Mouse (Mus musculus) heart, embryonic 11.5 days (tissue): ENCODE results near the gene Gm20481. TPM values are rescaled to one million over a fixed set of nuclear protein-coding genes. Genes with fewer than 3 reads are reported as not detected.
A peak's percentile ranks its signal among the peaks of the same experiment; 100 is the strongest.
"Not testable (repeated sequence)": the region's sequence is repeated elsewhere in the genome, so short reads cannot be mapped to it uniquely, and the experiment has no call there.

Source experiments
- ATAC-seq: fragments of 200-750 bp; cut with Nextera tagmentation; replicated peaks from 2 replicates; pipeline ENCODE4 v1.8.0; 2017; ENCODE audit warnings: moderate library complexity; ENCODE audit not compliant: insufficient number of reproducible peaks, low FRiP score, low TSS enrichment
- H3K27ac ChIP-seq: fragments of 300-500 bp; sonication (generic); 2 replicates; pipeline ENCODE4 v1.5.1; 2014; ENCODE audit warnings: mild to moderate bottlenecking, low read depth, low read length
- H3K27me3 ChIP-seq: fragments of 300-500 bp; sonication (generic); 2 replicates; pipeline ENCODE4 v1.6.1; 2014; ENCODE audit warnings: mild to moderate bottlenecking, low read length, mixed read lengths; ENCODE audit not compliant: control insufficient read depth, insufficient read depth
- H3K36me3 ChIP-seq: fragments of 300-500 bp; sonication (generic); 2 replicates; pipeline ENCODE4 v1.6.1; 2014; ENCODE audit warnings: mild to moderate bottlenecking, low read length, moderate library complexity, mixed read lengths; ENCODE audit not compliant: control insufficient read depth, insufficient read depth
- H3K4me1 ChIP-seq: fragments of 300-500 bp; sonication (generic); 2 replicates; pipeline ENCODE4 v1.6.1; 2014; ENCODE audit warnings: low read length; ENCODE audit not compliant: control insufficient read depth, insufficient read depth
- H3K4me2 ChIP-seq: fragments of 300-500 bp; sonication (generic); 2 replicates; pipeline ENCODE4 v1.6.1; 2014; ENCODE audit warnings: mild to moderate bottlenecking, moderate library complexity
- H3K4me3 ChIP-seq: fragments of 300-500 bp; sonication (generic); 2 replicates; pipeline ENCODE4 v1.5.1; 2014; ENCODE audit warnings: low read depth, low read length
- H3K9ac ChIP-seq: fragments of 300-500 bp; sonication (generic); 2 replicates; pipeline ENCODE4 v1.6.1; 2014; ENCODE audit warnings: mild to moderate bottlenecking, low read depth, low read length, moderate library complexity
- H3K9me3 ChIP-seq: fragments of 300-500 bp; sonication (generic); replicated peaks from 2 replicates; pipeline ENCODE4 v1.6.1; 2016; ENCODE audit warnings: low read length; ENCODE audit not compliant: control insufficient read depth
- WGBS: fragments of 180-500 bp; shearing (Covaris S2); extraction: QIAGEN DNeasy Blood & Tissue Kit; methylation state at CpG from one replicate; pipeline ENCODE4 v1.1.7; 2014; ENCODE audit not compliant: insufficient replicate concordance; 5-methylcytosine and 5-hydroxymethylcytosine counted together
- polyA plus RNA-seq: library from polyadenylated mRNA; unstranded; fragments of >200 nt; fragmentation: Nextera tagmentation; extraction: Ambion mirVana; gene quantifications from 2 replicates; pipeline ENCODE4 v1.2.1, GENCODE M21; 2014

The Gm20481 gene
- polyA plus RNA-seq, 1 experiment from 2014 or later, result not detected

GRCm38 (mm10) chr17:34954831-34955230, 14.9 kb upstream of the Gm20481 start:
- ATAC-seq, result no peak
- Histone ChIP-seq H3K27ac (no peak overlapping the region), H3K4me3 (no peak overlapping the region), H3K9me3 (no peaks in the 10 kb centered on the region), H3K4me1 (peaks cover 12% of the 10 kb centered on the region), H3K4me2 (no peak overlapping the region), H3K9ac (no peak overlapping the region), H3K27me3 (peaks cover 7% of the 10 kb centered on the region; the same call in 1 of the 2 replicates), H3K36me3 (peaks cover 15% of the 10 kb centered on the region)
- WGBS, result 78% methylated on average over 4 of the region's 4 CpGs

GRCm38 (mm10) chr17:34955884-34956283, 13.8 kb upstream of the Gm20481 start:
- H3K9ac ChIP-seq, result no peak overlapping the region
- H3K4me2 ChIP-seq, result no peak overlapping the region
- no peak overlapping the region for H3K27ac ChIP-seq
- H3K27me3 ChIP-seq, result peaks cover 7% of the 10 kb centered on the region; the same call in 1 of the 2 replicates
- H3K9me3 ChIP-seq, result no peaks in the 10 kb centered on the region
- H3K36me3 ChIP-seq, result peaks cover 5% of the 10 kb centered on the region
- WGBS, result 75% methylated on average over 3 of the region's 3 CpGs
- peaks cover 11% of the 10 kb centered on the region for H3K4me1 ChIP-seq
- no peak overlapping the region for H3K4me3 ChIP-seq
- no peak for ATAC-seq

- no peaks in the 10 kb centered on the region for H3K9me3 ChIP-seq
- no peak for ATAC-seq
- 0 out of 2 replicates have a peak, but pooled peaks cover under 1% of the 10 kb centered on the region for H3K36me3 ChIP-seq
- no peak overlapping the region for H3K9ac ChIP-seq
- H3K4me2 ChIP-seq, result no peak overlapping the region
- H3K4me3 ChIP-seq, result no peak overlapping the region
- H3K27me3 ChIP-seq, result peaks cover 7% of the 10 kb centered on the region; the same call in 1 of the 2 replicates
- H3K27ac ChIP-seq, result no peak overlapping the region
- H3K4me1 ChIP-seq, result peaks cover 7% of the 10 kb centered on the region
- WGBS, result 33% methylated on average over 1 of the region's 1 CpGs
Measured at GRCm38 (mm10) chr17:34956340-34956739, 13.4 kb upstream of the Gm20481 start.

GRCm38 (mm10) chr17:34957291-34957690, 12.4 kb upstream of the Gm20481 start:
- WGBS, result 16% methylated on average over 28 of the region's 40 CpGs
- ATAC-seq, H3K4me1 ChIP-seq, H3K4me3 ChIP-seq, H3K27ac ChIP-seq, H3K9ac ChIP-seq, H3K27me3 ChIP-seq, H3K36me3 ChIP-seq, H3K4me2 ChIP-seq, H3K9me3 ChIP-seq: not testable (repeated sequence)

- H3K4me2 ChIP-seq, H3K27ac ChIP-seq, H3K27me3 ChIP-seq, ATAC-seq, H3K9me3 ChIP-seq, H3K36me3 ChIP-seq, H3K4me1 ChIP-seq, H3K4me3 ChIP-seq, H3K9ac ChIP-seq: not testable (repeated sequence)
- 22% methylated on average over 23 of the region's 40 CpGs for WGBS
Measured at GRCm38 (mm10) chr17:34957966-34958365, 11.7 kb upstream of the Gm20481 start.

GRCm38 (mm10) chr17:34958734-34959129, 11.0 kb upstream of the Gm20481 start:
- H3K4me2 ChIP-seq, result peak overlapping the region; percentile 84
- not testable (repeated sequence) for H3K27me3 ChIP-seq, H3K27ac ChIP-seq, H3K9ac ChIP-seq, H3K4me1 ChIP-seq, H3K36me3 ChIP-seq, H3K9me3 ChIP-seq
- WGBS, result 4% methylated on average over 28 of the region's 47 CpGs
- H3K4me3 ChIP-seq, result peak overlapping the region; percentile 58
- ATAC-seq, result 0 out of 2 replicates have a peak, but pooled peaks have one; percentile 3

- peak within 1 kb of the TSS; percentile 80 for H3K9ac ChIP-seq
- peak within 1 kb of the TSS; percentile 58 for H3K4me3 ChIP-seq
- not testable (repeated sequence) for H3K27me3 ChIP-seq, H3K36me3 ChIP-seq, H3K4me1 ChIP-seq, H3K9me3 ChIP-seq
- ATAC-seq, result peak; percentile 91
- WGBS, result under 1% methylated on average over 26 of the region's 32 CpGs
- H3K4me2 ChIP-seq, result peak within 1 kb of the TSS; percentile 84
- peak within 1 kb of the TSS; percentile 94 for H3K27ac ChIP-seq
Measured at GRCm38 (mm10) chr17:34959130-34959778, 10.5 kb upstream of the Gm20481 start, which contains the start of gene Hspa1b. Hspa1b (minus strand) TSS chr17:34959238.

- peak overlapping the region; percentile 58 for H3K4me3 ChIP-seq
- peak overlapping the region; percentile 80 for H3K9ac ChIP-seq
- ATAC-seq, result 0 out of 2 replicates have a peak, but pooled peaks have one; percentile 29
- H3K36me3 ChIP-seq, result no peaks in the 10 kb centered on the region
- peaks cover 7% of the 10 kb centered on the region; the same call in 1 of the 2 replicates for H3K4me1 ChIP-seq
- H3K27me3 ChIP-seq, result peaks cover 6% of the 10 kb centered on the region; the same call in 1 of the 2 replicates
- no peaks in the 10 kb centered on the region for H3K9me3 ChIP-seq
- 12% methylated on average over 12 of the region's 12 CpGs for WGBS
- peak overlapping the region; percentile 94 for H3K27ac ChIP-seq
- H3K4me2 ChIP-seq, result peak overlapping the region; percentile 84
Measured at GRCm38 (mm10) chr17:34959881-34960515, 9.7 kb upstream of the Gm20481 start.
